ENCODE assay signal across 12 mouse cellular contexts in genomic region chrX:12439447-12439846, GRCm38 (mm10).
A peak's percentile ranks its signal among the peaks of the same experiment; 100 is the strongest.
DNase-seq lines count a peak whose midpoint lies in the region; ATAC-seq lines count a peak whose summit lies in the region.
"Had no signal": no experiment of that assay in that cellular context is flagged by ENCODE, and none has a peak within 500 bp of the region (broad histone marks: within the 10 kb centered on the region; RNA-seq: fewer than 3 reads in every experiment).

No protein-coding gene starts in this region.

- ATAC-seq in frontal cortex, adult (ENCODE audit: low TSS enrichment) = peak; percentile 82
- no peak for ATAC-seq in monocyte, adult 5-6 weeks (replicated peaks; ENCODE audit: insufficient number of reproducible peaks, low FRiP score, low TSS enrichment, poor library complexity, severe bottlenecking)
- ATAC-seq: intestine, embryonic 16.5 days had no signal

- peak; percentile 3 for DNase-seq in layer of hippocampus, adult 11-12 months (ENCODE audit: low spot score)
- DNase-seq in layer of hippocampus, postnatal 10 days (ENCODE audit: low spot score in 2 of 2) = no peak
- peak; percentile 15 for DNase-seq in left cerebral cortex, adult 11 months (ENCODE audit: low spot score)
- DNase-seq in right cerebral cortex, postnatal 10 days (ENCODE audit: low spot score in 2 of 2) = peak; percentile 24 to 43
- DNase-seq in urinary bladder, postnatal 14 days (ENCODE audit: low spot score) = no peak
- DNase-seq in kidney, adult 11 months = no peak
- DNase-seq: cerebellum, adult 9-10 months; lung, adult 18-20 months; spleen, adult 18-20 months had no signal

Comparison
In these comparisons a context has a peak if more than half of its experiments do, and no peak if none do; other contexts are left out.
1. DNase-seq: peak in layer of hippocampus, adult 11-12 months (single experiment), left cerebral cortex, adult 11 months (single experiment) and right cerebral cortex, postnatal 10 days (2 of 2); none in layer of hippocampus, postnatal 10 days (0 of 2), urinary bladder, postnatal 14 days (single experiment) and kidney, adult 11 months (single experiment).